Mouse (Mus musculus): Measurements from ENCODE around the gene Nacc1.
"Not testable (repeated sequence)": the region's sequence is repeated elsewhere in the genome, so short reads cannot be mapped to it uniquely, and the experiment has no call there.

Gene Nacc1

DNA sequence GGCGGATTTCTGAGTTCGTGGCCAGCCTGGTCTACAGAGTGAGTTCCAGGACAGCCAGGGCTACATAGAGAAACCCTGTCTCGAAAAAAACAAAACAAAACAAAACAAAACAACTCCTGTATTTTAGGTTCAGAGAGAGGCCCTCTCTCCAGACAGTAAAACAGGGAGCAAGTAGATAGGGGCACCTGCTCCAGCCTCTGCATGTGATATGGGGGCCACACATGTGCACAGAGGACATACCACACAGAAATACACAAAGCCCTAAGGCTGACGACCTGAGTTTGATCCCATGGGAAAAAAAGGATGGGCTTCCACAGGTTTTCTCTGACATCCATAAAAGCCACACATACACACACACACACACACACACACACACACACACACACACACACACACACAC, 64.2 kb downstream of the Nacc1 start:
- in situ Hi-C loops (cut with MboI; ENCODE audit: unreplicated experiment in 2 of 2), result not testable (repeated sequence)

GRCm38 (mm10) chr8:84621102-84621625, 66.5 kb downstream of the Nacc1 start:
- in situ Hi-C loops (cut with MboI; ENCODE audit: unreplicated experiment in 2 of 2), result no loop called here

All from v-Abl transformed pro-B cells (cell line).